Mouse (Mus musculus): Measurements from ENCODE around the gene Stk32b.

DNA sequence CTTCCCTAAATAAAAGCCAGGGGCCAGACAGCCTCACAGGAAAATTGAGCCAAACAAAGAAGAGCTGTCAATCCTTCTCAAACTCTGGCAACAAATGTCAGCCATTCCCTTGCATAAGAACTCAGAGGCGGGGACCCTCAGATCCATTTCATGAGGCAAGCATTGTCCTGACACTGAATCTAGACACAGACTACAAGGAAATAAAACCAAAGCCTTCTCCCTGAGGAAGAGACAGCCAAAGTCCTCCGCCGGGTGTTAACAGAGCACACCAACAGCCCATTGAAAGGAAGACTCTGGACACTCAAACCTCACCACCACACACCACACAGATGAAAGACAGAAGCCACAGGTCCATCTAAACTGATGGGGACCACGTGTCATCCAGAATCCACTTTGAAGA lies 57.8 kb downstream of the Stk32b start:
- no peak for TF ChIP-seq CTCF (IDR thresholded peaks at IDR 0.05; ENCODE audit: low read depth)
- TF ChIP-seq EP300 (IDR thresholded peaks at IDR 0.05; ENCODE audit: low read depth), result no peak

Measured in heart, postnatal 0 days (tissue).